Mouse (Mus musculus) thymus, postnatal 14 days (tissue): Measurements from ENCODE around the gene Oser1.

ENCODE experiments used
- DNase-seq: peaks from one replicate; pipeline ENCODE4 v3.0.0; 2021

The Oser1 gene

GRCm38 (mm10) chr2:163398770-163399169 is 25.7 kb downstream of the Oser1 start:
- no peak for DNase-seq

- no peak for DNase-seq
Observed at GRCm38 (mm10) chr2:163397905-163398304, 26.6 kb downstream of the Oser1 start, which contains the start of gene Jph2. Gene Jph2 (minus strand): TSS chr2:163397993.

- no peak for DNase-seq
Observed at GRCm38 (mm10) chr2:163397071-163397470, 27.4 kb downstream of the Oser1 start.

GRCm38 (mm10) chr2:163394977-163395376 is 29.5 kb downstream of the Oser1 start:
- no peak for DNase-seq

DNA sequence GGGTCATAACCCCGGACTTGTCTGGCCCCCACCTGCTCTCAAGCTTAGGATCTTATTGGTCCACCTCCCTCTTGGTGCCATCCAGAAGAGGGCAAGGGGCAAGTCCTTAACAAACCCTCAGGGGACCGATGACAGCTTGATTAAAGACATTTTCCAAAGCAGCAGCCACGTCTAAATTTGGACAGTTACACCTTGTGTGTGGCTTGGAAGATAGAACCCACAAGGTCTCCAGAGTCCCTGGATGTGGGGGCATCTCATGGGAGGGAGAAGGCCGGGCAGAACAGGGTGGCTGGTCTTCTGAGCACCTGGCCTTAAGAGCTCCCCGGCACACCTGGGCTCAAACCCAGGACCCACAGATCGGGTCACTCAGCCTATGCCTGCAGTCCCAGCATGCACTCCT is 30.5 kb downstream of the Oser1 start:
- no peak for DNase-seq

DNA sequence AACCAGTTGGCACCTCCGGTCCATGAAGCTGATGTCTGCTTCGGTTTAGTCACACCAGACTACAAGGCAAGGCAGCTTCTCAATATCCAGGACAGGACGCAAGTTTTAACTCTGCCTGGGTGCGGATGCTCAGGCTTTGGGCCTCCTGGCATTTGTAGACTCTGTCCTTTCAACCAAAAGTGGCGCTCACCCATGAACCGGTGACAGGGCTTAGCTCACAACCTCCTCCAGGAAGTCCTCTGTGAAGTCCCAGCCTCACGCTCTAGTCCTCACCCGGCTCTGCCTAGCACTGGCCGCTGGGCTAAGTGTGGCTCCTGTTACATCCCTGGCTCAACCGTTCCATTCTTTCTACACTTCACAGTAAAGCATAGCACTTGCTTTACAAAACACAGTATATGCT is 31.3 kb downstream of the Oser1 start:
- DNase-seq = no peak

- DNase-seq = no peak
Observed at GRCm38 (mm10) chr2:163392436-163392835, 32.1 kb downstream of the Oser1 start.

DNA sequence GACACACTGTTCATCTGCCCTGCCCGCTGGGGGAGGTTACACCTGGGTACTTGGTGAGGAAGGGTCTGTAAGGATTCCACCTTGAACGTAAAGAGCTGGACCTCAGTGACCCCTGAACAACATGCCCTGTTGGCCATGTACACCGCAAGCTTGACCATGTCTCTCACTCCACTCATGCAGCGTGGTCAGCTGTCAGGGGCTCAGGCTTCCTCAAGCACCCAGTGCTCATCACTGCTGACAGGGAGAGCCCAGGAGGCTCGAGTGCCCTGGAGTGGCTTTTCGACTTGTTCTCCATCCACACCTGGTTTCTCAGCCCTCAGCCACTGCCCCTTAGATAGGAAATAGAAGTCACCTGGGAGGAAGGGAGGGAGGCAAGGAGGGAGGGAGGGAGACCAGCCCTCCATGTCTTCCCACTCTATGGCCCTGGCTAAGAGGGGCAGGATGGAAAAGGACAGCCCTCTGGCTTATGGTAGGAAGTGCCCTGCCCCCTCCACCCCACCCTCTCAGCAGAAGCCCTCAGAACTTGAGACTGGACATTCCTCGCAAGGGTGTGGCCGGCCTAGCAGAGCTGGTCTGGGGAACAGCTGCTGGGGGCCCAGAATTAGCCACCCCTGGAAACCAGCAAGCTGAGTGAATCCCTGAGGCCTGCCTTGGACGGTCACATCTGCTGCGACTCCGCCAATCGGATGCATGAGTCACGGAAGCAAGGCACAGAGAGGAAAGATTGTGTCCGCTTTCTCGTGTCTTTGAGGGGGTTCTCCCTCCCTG is 37.9 kb downstream of the Oser1 start:
- DNase-seq = no peak

DNA sequence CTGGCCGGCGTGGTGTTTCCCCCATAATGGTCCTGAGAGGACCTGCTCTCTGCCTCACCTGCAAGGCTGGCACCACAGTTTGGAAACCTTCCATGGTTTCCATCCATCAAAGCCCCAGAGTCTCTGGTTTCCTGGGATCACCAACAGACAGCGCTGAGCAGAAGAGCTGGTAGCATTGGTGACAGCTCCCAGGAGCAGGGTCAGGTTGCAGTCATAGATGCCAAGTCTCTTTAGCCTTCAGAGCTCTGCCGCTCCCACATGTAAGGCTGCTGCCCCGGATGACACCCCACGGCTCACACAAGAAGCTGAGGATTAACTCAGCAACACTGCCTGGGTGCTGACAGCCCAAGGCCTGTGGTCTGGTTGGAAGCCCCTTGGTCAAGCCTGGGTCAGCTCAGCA is 39.4 kb downstream of the Oser1 start:
- DNase-seq = no peak

DNA sequence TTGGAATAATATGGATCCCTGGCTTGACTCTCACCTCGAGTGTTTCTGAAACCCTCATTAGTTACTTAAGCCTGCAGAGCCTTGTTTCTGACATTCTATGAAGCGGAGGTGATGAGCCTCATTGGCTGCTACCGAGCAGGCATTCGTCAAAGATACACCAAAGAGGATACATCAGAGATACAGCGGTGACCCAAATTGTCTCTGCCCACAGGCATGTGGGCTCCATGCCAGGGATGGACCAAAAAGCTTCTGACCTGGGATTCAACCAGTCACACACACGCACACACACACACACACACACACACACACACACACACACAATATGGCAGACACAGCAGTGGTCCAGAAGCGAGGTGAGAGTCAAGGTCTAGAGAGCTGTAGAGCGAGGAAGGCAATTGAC is 43.3 kb downstream of the Oser1 start:
- no peak for DNase-seq

DNA sequence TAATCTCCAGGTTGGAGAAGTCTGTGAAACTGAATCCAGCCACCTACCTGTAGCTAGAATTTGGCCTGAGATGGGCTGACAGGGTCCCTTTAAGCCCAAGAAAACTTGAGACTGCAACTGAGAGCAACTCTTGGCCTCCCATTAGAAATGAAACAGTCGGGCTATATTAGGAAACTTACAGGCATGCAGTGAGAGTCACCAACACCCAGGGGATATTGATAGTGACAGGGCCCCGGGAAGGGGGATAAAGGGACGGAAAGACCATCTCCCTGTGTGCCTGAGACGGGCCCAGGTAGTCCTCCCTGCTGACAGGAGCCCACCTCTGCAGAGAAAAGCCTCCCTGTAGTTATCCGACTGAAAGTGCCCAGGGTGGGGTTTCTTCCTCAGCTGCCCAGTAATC is 45.1 kb downstream of the Oser1 start:
- DNase-seq = no peak

DNA sequence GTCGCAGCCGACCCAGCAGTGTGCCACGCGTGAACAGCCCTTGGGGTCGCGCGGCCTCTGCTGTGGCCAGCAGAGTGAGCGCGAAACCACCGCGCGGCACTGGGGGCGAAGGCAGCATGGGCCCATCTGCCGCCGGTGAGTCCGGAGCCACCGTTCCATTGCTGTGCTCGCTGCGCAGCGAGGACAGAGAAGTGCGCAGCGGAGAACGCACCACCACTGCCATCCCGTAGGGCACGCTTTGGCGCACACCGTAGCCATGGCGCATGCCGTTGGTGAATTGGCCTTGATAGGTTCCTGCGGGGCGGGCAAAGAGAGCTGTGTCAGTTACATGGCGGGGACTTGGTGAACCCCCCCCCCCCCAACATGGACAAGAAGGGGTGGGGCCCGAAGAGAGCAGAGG is 48.4 kb downstream of the Oser1 start:
- no peak for DNase-seq

- DNase-seq = no peak
Observed at GRCm38 (mm10) chr2:163375468-163375867, 49.0 kb downstream of the Oser1 start.

GRCm38 (mm10) chr2:163372627-163373026 is 51.9 kb downstream of the Oser1 start:
- DNase-seq = no peak

GRCm38 (mm10) chr2:163370175-163370574 is 54.3 kb downstream of the Oser1 start:
- DNase-seq = no peak

DNA sequence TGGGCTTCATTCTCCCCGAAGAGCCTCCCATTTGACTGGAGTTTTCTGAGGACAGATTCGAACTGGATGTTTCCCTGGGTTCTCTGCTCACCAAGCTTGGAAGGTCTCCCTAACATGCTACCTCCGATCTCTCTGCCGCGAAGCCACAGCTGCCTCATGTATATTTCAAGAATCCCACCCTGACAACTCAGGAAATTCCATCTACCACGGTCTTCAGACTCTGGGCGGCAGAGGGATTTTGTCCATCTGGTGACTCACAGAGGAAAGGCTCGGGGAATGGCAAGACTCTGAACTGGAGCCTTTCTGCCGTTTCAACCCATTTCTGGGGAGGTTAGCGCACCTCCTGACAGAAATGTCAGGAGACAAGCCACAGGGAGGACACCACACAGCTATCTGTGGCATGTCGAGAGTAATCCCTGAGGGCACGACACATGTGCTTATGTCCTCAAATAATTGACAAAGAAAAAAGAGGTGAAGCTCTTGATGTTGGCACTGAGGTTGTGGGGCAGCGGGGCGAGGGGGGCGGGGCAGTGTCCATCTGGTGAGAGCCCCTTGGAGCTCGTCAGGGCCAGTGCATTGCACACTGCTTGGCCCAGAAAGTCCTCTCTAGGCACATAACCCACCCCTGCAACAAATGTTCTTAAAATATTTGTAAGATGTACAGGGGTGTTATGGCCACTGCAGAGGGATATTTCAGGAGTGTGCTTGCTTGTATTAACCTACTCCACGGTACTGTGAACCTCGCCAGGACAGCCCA is 59.5 kb downstream of the Oser1 start:
- DNase-seq = no peak

DNA sequence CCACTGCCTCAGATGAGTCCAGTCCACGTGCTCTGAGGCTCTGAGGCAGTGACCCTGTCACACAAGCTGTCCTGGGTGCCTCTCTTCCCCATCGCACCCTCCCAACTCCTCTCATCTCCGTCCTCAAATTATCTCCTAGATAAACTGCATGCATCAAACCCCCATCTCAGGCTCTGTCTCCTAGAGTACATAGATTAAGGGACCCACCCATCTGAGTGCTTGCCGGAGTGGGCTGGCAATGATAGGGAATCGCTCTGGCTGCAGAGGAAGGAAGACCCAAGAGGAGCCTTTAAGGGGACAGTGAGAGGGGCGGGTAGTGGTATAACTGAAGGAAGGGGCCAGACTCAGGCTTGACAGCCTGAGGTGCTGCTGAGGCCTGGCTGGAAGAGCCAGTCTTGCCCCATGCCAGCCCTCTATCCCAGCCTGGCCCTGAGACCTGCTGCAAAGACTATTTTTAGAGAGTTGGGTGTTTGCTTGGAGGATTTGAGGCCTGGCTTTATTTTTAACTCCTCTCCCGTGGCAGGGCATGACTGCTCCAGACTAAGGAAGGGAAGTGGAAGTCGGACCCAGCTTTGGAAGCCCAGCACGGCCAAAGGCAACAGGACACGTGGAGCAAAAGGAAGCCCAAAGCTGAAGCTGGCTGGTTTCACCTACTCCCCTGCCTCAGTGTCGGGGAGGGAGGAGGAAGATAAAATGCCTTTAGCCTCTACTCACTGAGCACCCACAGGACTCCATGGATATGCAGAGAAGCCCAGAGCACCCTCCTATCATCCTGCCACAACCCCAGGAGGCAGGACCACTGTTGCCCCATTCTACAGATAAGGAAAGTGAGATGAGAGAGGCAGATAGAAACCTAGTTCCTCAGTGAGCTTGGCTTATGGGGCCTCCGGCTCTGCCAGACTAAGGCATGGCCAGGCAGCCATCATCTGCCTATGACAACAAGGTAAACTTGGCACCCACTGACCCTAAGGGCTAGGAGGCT is 61.3 kb downstream of the Oser1 start:
- no peak for DNase-seq

GRCm38 (mm10) chr2:163360858-163361623 is 63.5 kb downstream of the Oser1 start:
- no peak for DNase-seq

GRCm38 (mm10) chr2:163359253-163359652 is 65.2 kb downstream of the Oser1 start:
- DNase-seq = no peak

- no peak for DNase-seq
Observed at GRCm38 (mm10) chr2:163358662-163359061, 65.8 kb downstream of the Oser1 start.

DNA sequence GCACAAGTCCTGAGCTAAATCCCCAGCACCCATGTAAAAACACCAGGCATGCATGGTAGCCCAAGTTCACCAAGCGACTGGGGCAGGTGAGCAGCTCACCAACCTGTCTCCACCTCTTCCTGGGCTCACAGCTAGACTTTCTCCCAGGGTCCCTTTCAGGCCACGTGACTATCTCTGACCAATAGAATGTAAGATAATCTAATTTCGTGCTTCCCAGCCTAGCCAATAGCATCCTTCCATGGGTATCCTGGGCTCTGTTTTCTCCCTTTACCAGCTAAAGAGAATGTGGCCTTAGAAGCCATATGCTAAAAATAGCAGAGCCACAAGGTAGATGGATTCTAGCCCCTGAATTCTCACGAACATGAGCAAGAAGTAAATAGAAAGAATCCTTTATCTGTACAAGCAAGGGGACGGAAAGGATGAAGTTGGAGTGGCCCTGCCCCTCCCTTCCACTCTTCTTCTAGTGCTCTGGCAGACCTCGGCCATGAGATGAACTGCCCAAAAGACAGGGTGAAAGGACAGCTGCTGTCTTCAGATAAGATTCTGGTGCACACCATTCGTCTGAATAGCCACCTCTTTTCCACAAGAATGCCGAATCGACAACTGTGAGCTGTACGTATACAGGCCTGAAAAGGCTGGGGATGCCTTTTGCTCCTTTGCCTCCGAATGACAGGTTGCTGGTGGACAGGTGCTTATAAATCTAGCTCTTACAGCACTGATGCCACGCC is 68.2 kb downstream of the Oser1 start:
- no peak for DNase-seq
